In genomic region chr2:162426114-162426513, GRCm38 (mm10) we compare ENCODE assay signal across 31 mouse cellular contexts.
A peak's percentile ranks its signal among the peaks of the same experiment; 100 is the strongest.
DNase-seq lines count a peak whose midpoint lies in the region; ATAC-seq and TF ChIP-seq lines count a peak whose summit lies in the region.
"Had no signal": no experiment of that assay in that cellular context is flagged by ENCODE, and none has a peak within 500 bp of the region (broad histone marks: within the 10 kb centered on the region; RNA-seq: fewer than 3 reads in every experiment).

No protein-coding gene starts in this region.

- no peaks in the 10 kb centered on the region for H3K27me3 ChIP-seq in heart, embryonic 10.5 days (ENCODE audit: insufficient read depth, poor library complexity, severe bottlenecking)
- no peaks in the 10 kb centered on the region for H3K27me3 ChIP-seq in midbrain, postnatal 0 days (ENCODE audit: insufficient read depth, low read length)
- H3K27me3 ChIP-seq: embryonic facial prominence, embryonic 13.5 days; limb, embryonic 13.5 days; liver, embryonic 12.5 days; neural tube, embryonic 13.5 days had no signal

- H3K27ac ChIP-seq in heart, embryonic 10.5 days, result no peak overlapping the region
- no peak overlapping the region for H3K27ac ChIP-seq in midbrain, postnatal 0 days (ENCODE audit: low read depth, low read length)
- H3K27ac ChIP-seq: embryonic facial prominence, embryonic 13.5 days; forebrain, embryonic 10.5 days; gastrocnemius, adult 2 months; heart, adult 2 months; layer of hippocampus, adult 2 months; left cerebral cortex, adult 2 months; limb, embryonic 13.5 days; liver, embryonic 12.5 days; neural tube, embryonic 13.5 days had no signal

- ATAC-seq in midbrain, postnatal 0 days (ENCODE audit: low FRiP score), result peak; percentile 54; the same call in 1 of the 2 replicates
- ATAC-seq: hindbrain, embryonic 16.5 days; intestine, embryonic 16.5 days; liver, embryonic 12.5 days; liver, postnatal 0 days had no signal

- H3K4me1 ChIP-seq in heart, embryonic 10.5 days, result no peaks in the 10 kb centered on the region
- no peaks in the 10 kb centered on the region for H3K4me1 ChIP-seq in midbrain, postnatal 0 days (ENCODE audit: insufficient read depth, low read length)
- H3K4me1 ChIP-seq: embryonic facial prominence, embryonic 13.5 days; forebrain, embryonic 10.5 days; limb, embryonic 13.5 days; liver, embryonic 12.5 days had no signal

- no peak overlapping the region for H3K4me2 ChIP-seq in midbrain, postnatal 0 days (ENCODE audit: low read depth, low read length, poor library complexity, severe bottlenecking)
- H3K4me2 ChIP-seq: embryonic facial prominence, embryonic 13.5 days; limb, embryonic 13.5 days; liver, embryonic 12.5 days; neural tube, embryonic 13.5 days had no signal

- no peaks in the 10 kb centered on the region for H3K9me3 ChIP-seq in heart, embryonic 10.5 days
- no peaks in the 10 kb centered on the region for H3K9me3 ChIP-seq in midbrain, postnatal 0 days (ENCODE audit: low read length)
- H3K9me3 ChIP-seq: embryonic facial prominence, embryonic 13.5 days; forebrain, embryonic 10.5 days; limb, embryonic 13.5 days; neural tube, embryonic 13.5 days had no signal

- no peak overlapping the region for H3K9ac ChIP-seq in midbrain, postnatal 0 days (replicated peaks; ENCODE audit: low read length, poor library complexity, severe bottlenecking)
- H3K9ac ChIP-seq: embryonic facial prominence, embryonic 13.5 days; limb, embryonic 13.5 days; liver, embryonic 12.5 days; liver, postnatal 0 days; neural tube, embryonic 13.5 days had no signal

- intact Hi-C loops in left cerebral cortex, postnatal 36 days (cut with DNase I), result no loop called here

- DNase-seq in cerebellum, postnatal 10 days, result peak; percentile 14 to 30
- no peak for DNase-seq in cerebellum, adult 11 months
- peak; percentile 9 for DNase-seq in heart, embryonic 10.5 days (ENCODE audit: low spot score)
- no peak for DNase-seq in heart, adult 8-10 months (ENCODE audit: low spot score)
- DNase-seq in kidney, postnatal 4 days, result peak; percentile 8 to 23
- DNase-seq in kidney, adult 18-20 months, result no peak
- peak; percentile 57 for DNase-seq in midbrain, postnatal 0 days (ENCODE audit: low spot score)
- no peak for DNase-seq in left cerebral cortex, postnatal 36 days (ENCODE audit: low spot score in 2 of 2)
- DNase-seq: adrenal gland, adult 8-10 months; cerebellum, adult 11-12 months; cerebellum, adult 9-11 months; gastrocnemius, adult 2 months; gastrocnemius, postnatal 36 days; heart, adult 2 months; kidney, adult 9 months; kidney, postnatal 25 days; liver, postnatal 0 days; lung, postnatal 36 days; right cerebral cortex, postnatal 4 days; thymus, adult 2 months; thymus, postnatal 36 days had no signal

- H3K4me3 ChIP-seq in heart, embryonic 10.5 days, result no peak overlapping the region
- H3K4me3 ChIP-seq in midbrain, postnatal 0 days (ENCODE audit: low read depth, low read length), result no peak overlapping the region
- H3K4me3 ChIP-seq: embryonic facial prominence, embryonic 13.5 days; forebrain, embryonic 10.5 days; gastrocnemius, adult 2 months; heart, adult 2 months; layer of hippocampus, adult 2 months; left cerebral cortex, adult 2 months; limb, embryonic 13.5 days; liver, embryonic 12.5 days; neural tube, embryonic 13.5 days had no signal

- no peak for TF ChIP-seq CTCF in midbrain, postnatal 0 days (IDR thresholded peaks at IDR 0.05)

- no peaks in the 10 kb centered on the region for H3K36me3 ChIP-seq in heart, embryonic 10.5 days
- H3K36me3 ChIP-seq in midbrain, postnatal 0 days (ENCODE audit: insufficient read depth, low read length), result no peaks in the 10 kb centered on the region
- H3K36me3 ChIP-seq: embryonic facial prominence, embryonic 13.5 days; forebrain, embryonic 10.5 days; G1E; limb, embryonic 13.5 days; liver, embryonic 12.5 days; neural tube, embryonic 13.5 days had no signal

- 87% methylated on average over 8 of the region's 8 CpGs for WGBS in heart, embryonic 10.5 days
- WGBS in midbrain, postnatal 0 days, result 42% methylated on average over 8 of the region's 8 CpGs

Comparison
In these comparisons a context has a peak if more than half of its experiments do, and no peak if none do; other contexts are left out.
1. DNase-seq: peak in cerebellum, postnatal 10 days (2 of 2), heart, embryonic 10.5 days (single experiment), kidney, postnatal 4 days (2 of 2) and midbrain, postnatal 0 days (single experiment); none in cerebellum, adult 11 months (single experiment), heart, adult 8-10 months (single experiment), kidney, adult 18-20 months (single experiment) and left cerebral cortex, postnatal 36 days (0 of 2).